Mouse (Mus musculus) CH12.LX (cell line): Measurements from ENCODE around the gene Prkag1.

Experiments used
- BHLHE40 ChIP-seq: IDR thresholded peaks from 2 replicates; pipeline ENCODE4 v1.6.1; 2011; ENCODE audit warnings: mild to moderate bottlenecking, low read depth, low read length, improper control_type of control experiment
- CHD2 ChIP-seq: IDR thresholded peaks from 2 replicates; pipeline ENCODE4 v1.6.1; 2011; ENCODE audit warnings: low read length, improper control_type of control experiment
- CTCF ChIP-seq, 2 experiments: IDR thresholded peaks in 1 of 2; conservative IDR thresholded peaks in 1 of 2; 2 replicates each; pipeline ENCODE4 v1.5.1; 2011 to 2012; ENCODE audit warnings: low read depth in 2 of 2, low read length in 2 of 2, improper control_type of control experiment in 1 of 2, inconsistent platforms in 1 of 2, mild to moderate bottlenecking in 1 of 2, moderate library complexity in 1 of 2
- ELF1 ChIP-seq: IDR thresholded peaks from 2 replicates; pipeline ENCODE4 v1.6.1; 2014; ENCODE audit warnings: low read depth, mild to moderate bottlenecking, inconsistent platforms, low read length, improper control_type of control experiment
- EP300 ChIP-seq: IDR thresholded peaks from 2 replicates; pipeline ENCODE4 v1.6.1; 2011; ENCODE audit warnings: low read length, improper control_type of control experiment
- HCFC1 ChIP-seq: IDR thresholded peaks from 2 replicates; pipeline ENCODE4 v1.6.1; 2012; ENCODE audit warnings: low read depth, mild to moderate bottlenecking, inconsistent platforms, low read length, improper control_type of control experiment
- JUN ChIP-seq: IDR thresholded peaks from 2 replicates; pipeline ENCODE4 v1.6.1; 2011; ENCODE audit warnings: low read depth, mild to moderate bottlenecking, low read length, improper control_type of control experiment, moderate library complexity; ENCODE audit not compliant: insufficient read depth
- JUND ChIP-seq: conservative IDR thresholded peaks from 2 replicates; pipeline ENCODE4 v1.6.1; 2011; ENCODE audit warnings: low read depth, low read length, improper control_type of control experiment
- KAT2A ChIP-seq: IDR thresholded peaks from 2 replicates; pipeline ENCODE4 v1.6.1; 2012; ENCODE audit warnings: low read length, improper control_type of control experiment, inconsistent platforms; ENCODE audit not compliant: insufficient replicate concordance
- MAX ChIP-seq: IDR thresholded peaks from 2 replicates; pipeline ENCODE4 v1.6.1; 2011; ENCODE audit warnings: low read length, improper control_type of control experiment
- MXI1 ChIP-seq: IDR thresholded peaks from 2 replicates; pipeline ENCODE4 v1.6.1; 2011; ENCODE audit warnings: mild to moderate bottlenecking, low read depth, low read length, improper control_type of control experiment
- NELFE ChIP-seq: IDR thresholded peaks from 2 replicates; pipeline ENCODE4 v1.6.1; 2011; ENCODE audit warnings: low read depth, low read length, improper control_type of control experiment
- POLR2A ChIP-seq: IDR thresholded peaks from 2 replicates; pipeline ENCODE4 v1.6.1; 2011; ENCODE audit warnings: low read depth, mild to moderate bottlenecking, improper control_type of control experiment, low read length
- ZMIZ1 ChIP-seq: IDR thresholded peaks from 2 replicates; pipeline ENCODE4 v1.6.1; 2012; ENCODE audit warnings: low read depth, mild to moderate bottlenecking, inconsistent platforms, low read length, improper control_type of control experiment

- no peak for TF ChIP-seq EP300
- TF ChIP-seq BHLHE40, result no peak
- TF ChIP-seq MXI1, result no peak
- TF ChIP-seq NELFE, result no peak
- no peak for TF ChIP-seq CTCF (conservative IDR thresholded peaks at IDR 0.05 in 1 of 2, IDR thresholded peaks at IDR 0.05 in 1 of 2; ENCODE audit: low read depth in 2 of 2, low read length in 2 of 2)
- no peak for TF ChIP-seq JUND
- no peak for TF ChIP-seq ZMIZ1
- no peak for TF ChIP-seq POLR2A
- TF ChIP-seq CHD2, result no peak
- TF ChIP-seq MAX, result no peak
- no peak for TF ChIP-seq JUN
- TF ChIP-seq HCFC1, result no peak
- no peak for TF ChIP-seq KAT2A
- TF ChIP-seq ELF1, result no peak
Observed at GRCm38 (mm10) chr15:98771813-98772425, 59.4 kb downstream of the Prkag1 start.
